Mouse (Mus musculus) liver, adult 2 months (tissue): ENCODE results near the gene Fam83b. TPM values are rescaled to one million over a fixed set of nuclear protein-coding genes. Genes with fewer than 3 reads are reported as not detected.

ENCODE experiments used
- DNase-seq: peaks from one replicate; pipeline ENCODE4 v3.0.0-alpha.2; 2011; ENCODE audit warnings: low read depth, low spot score; ENCODE audit errors: extremely low read depth
- H3K27ac ChIP-seq: fragments of 200-500 bp; replicated peaks from 2 replicates; pipeline ENCODE4 v1.5.1; 2012; ENCODE audit warnings: low read depth, mild to moderate bottlenecking, control low read depth, inconsistent platforms, low read length; ENCODE audit not compliant: insufficient read depth
- H3K27me3 ChIP-seq: fragments of 200-500 bp; 2 replicates; pipeline ENCODE4 v1.6.1; 2012; ENCODE audit warnings: mild to moderate bottlenecking, moderate library complexity, low read length, inconsistent platforms; ENCODE audit not compliant: control insufficient read depth, insufficient read depth
- H3K36me3 ChIP-seq: fragments of 200-500 bp; 2 replicates; pipeline ENCODE4 v1.6.1; 2012; ENCODE audit warnings: low read length, inconsistent platforms; ENCODE audit not compliant: control insufficient read depth, insufficient read depth
- H3K4me1 ChIP-seq: fragments of 200-500 bp; 2 replicates; pipeline ENCODE4 v1.6.1; 2011; ENCODE audit warnings: low read length; ENCODE audit not compliant: control insufficient read depth, insufficient read depth
- H3K4me3 ChIP-seq: fragments of 200-500 bp; 2 replicates; pipeline ENCODE4 v1.5.1; 2011; ENCODE audit warnings: low read depth, mild to moderate bottlenecking, control low read depth, low read length, moderate library complexity; ENCODE audit not compliant: insufficient read depth
- H3K79me2 ChIP-seq: fragments of 200-500 bp; 2 replicates; pipeline ENCODE4 v1.6.1; 2012; ENCODE audit warnings: inconsistent platforms, mild to moderate bottlenecking, low read length, moderate library complexity; ENCODE audit not compliant: control insufficient read depth, insufficient read depth
- H3K9ac ChIP-seq: fragments of 200-500 bp; 2 replicates; pipeline ENCODE4 v1.6.1; 2012; ENCODE audit warnings: low read depth, mild to moderate bottlenecking, control low read depth, inconsistent platforms, low read length
- CTCF ChIP-seq: fragments of 200-500 bp; IDR thresholded peaks from 2 replicates; pipeline ENCODE4 v1.5.1; 2011; ENCODE audit warnings: low read depth, low read length, control low read depth
- POLR2A ChIP-seq: fragments of 200-500 bp; IDR thresholded peaks from 2 replicates; pipeline ENCODE4 v1.6.1; 2011; ENCODE audit warnings: low read length, control low read depth; ENCODE audit not compliant: insufficient read depth; ENCODE audit errors: extremely low read depth
- WGBS: fragments of 180-500 bp; shearing (Covaris S2); methylation state at CpG from one replicate; pipeline ENCODE4 v1.1.7; 2018; 5-methylcytosine and 5-hydroxymethylcytosine counted together
- polyA plus RNA-seq: library from polyadenylated mRNA; depleted of rRNA; stranded (reverse); fragments of >200 nt; gene quantifications from 2 replicates; pipeline ENCODE4 v1.2.3, GENCODE M21; 2012
- total RNA-seq: library from RNA; depleted of rRNA; stranded (reverse); fragments of >200 nt; gene quantifications from 2 replicates; pipeline ENCODE4 v1.2.3, GENCODE M21; 2014

Fam83b gene
- total and polyA plus RNA-seq, 2 experiments: under 0.01 TPM; not detected in 1

- Histone ChIP-seq H3K9ac (no peak overlapping the region), H3K4me1 (no peaks in the 10 kb centered on the region), H3K36me3 (no peaks in the 10 kb centered on the region), H3K4me3 (no peak overlapping the region), H3K79me2 (no peaks in the 10 kb centered on the region), H3K27me3 (no peaks in the 10 kb centered on the region), H3K27ac (no peak overlapping the region)
- TF ChIP-seq CTCF (no peak), POLR2A (no peak)
- WGBS: 61% methylated on average over 7 of the region's 7 CpGs
- no peak for DNase-seq
Observed at GRCm38 (mm10) chr9:76539271-76539670, 27.6 kb downstream of the Fam83b start.

DNA sequence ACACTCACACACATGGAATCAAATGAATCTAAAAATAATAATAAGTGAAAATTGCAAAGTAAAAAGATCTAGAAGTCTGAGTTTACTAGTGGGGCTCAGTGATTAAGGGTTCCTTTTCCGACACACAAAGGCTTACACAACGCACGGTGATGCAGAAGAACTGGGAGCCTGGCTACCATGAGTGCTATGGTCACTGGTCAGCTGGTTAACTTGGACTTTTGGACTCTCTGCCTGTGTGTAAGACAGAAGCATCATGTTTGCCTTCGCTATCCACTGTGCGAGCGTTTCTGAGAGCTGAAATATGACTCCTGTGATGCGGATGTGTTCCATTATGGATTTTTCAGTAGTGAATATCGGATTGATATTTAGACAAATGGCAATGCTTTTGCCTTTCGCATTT lies 30.9 kb downstream of the Fam83b start:
- no peak overlapping the region for H3K9ac ChIP-seq
- H3K4me3 ChIP-seq: no peak overlapping the region
- no peak for DNase-seq
- TF ChIP-seq CTCF: no peak
- no peak for TF ChIP-seq POLR2A
- H3K79me2 ChIP-seq: no peaks in the 10 kb centered on the region
- H3K27me3 ChIP-seq: no peaks in the 10 kb centered on the region
- 50% methylated on average over 9 of the region's 9 CpGs for WGBS
- H3K4me1 ChIP-seq: no peaks in the 10 kb centered on the region
- H3K27ac ChIP-seq: no peak overlapping the region
- H3K36me3 ChIP-seq: no peaks in the 10 kb centered on the region

GRCm38 (mm10) chr9:76532403-76532802 lies 34.5 kb downstream of the Fam83b start:
- 97% methylated on average over 3 of the region's 3 CpGs for WGBS

GRCm38 (mm10) chr9:76531368-76531767 lies 35.5 kb downstream of the Fam83b start:
- H3K27me3 ChIP-seq: no peaks in the 10 kb centered on the region
- H3K4me3 ChIP-seq: no peak overlapping the region
- no peaks in the 10 kb centered on the region; the same call in 1 of the 2 replicates for H3K4me1 ChIP-seq
- no peaks in the 10 kb centered on the region for H3K36me3 ChIP-seq
- no peak overlapping the region for H3K27ac ChIP-seq
- no peak overlapping the region for H3K9ac ChIP-seq
- TF ChIP-seq CTCF (no peak), POLR2A (no peak)
- H3K79me2 ChIP-seq: no peaks in the 10 kb centered on the region
- no peak for DNase-seq
- 89% methylated on average over 4 of the region's 4 CpGs for WGBS

More at GRCm38 (mm10) chr9:76532403-76532802, 34.5 kb downstream of the Fam83b start:
- Histone ChIP-seq H3K4me3 (no peak overlapping the region), H3K27ac (no peak overlapping the region), H3K36me3 (no peaks in the 10 kb centered on the region), H3K9ac (no peak overlapping the region), H3K4me1 (no peaks in the 10 kb centered on the region; the same call in 1 of the 2 replicates), H3K27me3 (no peaks in the 10 kb centered on the region), H3K79me2 (no peaks in the 10 kb centered on the region)
- TF ChIP-seq POLR2A: no peak
- no peak for TF ChIP-seq CTCF
- DNase-seq: no peak

- H3K36me3 ChIP-seq: no peaks in the 10 kb centered on the region
- no peak overlapping the region for H3K4me3 ChIP-seq
- H3K9ac ChIP-seq: no peak overlapping the region
- no peaks in the 10 kb centered on the region for H3K79me2 ChIP-seq
- DNase-seq: no peak
- peaks cover 4% of the 10 kb centered on the region; the same call in 1 of the 2 replicates for H3K4me1 ChIP-seq
- no peak overlapping the region for H3K27ac ChIP-seq
- TF ChIP-seq CTCF: no peak
- no peak for TF ChIP-seq POLR2A
- no peaks in the 10 kb centered on the region for H3K27me3 ChIP-seq
Observed at GRCm38 (mm10) chr9:76525592-76525991, 41.3 kb downstream of the Fam83b start.

DNA sequence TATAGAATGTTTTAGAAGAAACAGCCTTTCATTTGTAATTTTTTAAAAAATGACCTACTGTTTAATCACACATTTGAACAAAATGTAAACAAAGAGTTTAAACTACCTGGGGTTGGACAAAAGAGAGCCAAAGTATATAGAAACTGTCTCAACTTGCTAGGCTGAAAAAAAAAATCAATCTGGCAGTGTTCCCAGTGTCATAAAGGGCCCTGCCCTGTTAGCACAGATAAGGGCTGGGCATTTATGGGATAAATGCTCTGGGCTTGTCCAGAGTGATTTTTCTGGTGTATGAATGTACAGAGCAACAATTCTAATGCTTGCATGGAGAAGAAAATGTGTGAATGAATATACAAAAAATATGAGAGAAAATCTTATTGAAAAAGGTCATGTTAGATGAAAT lies 43.8 kb downstream of the Fam83b start:
- Histone ChIP-seq H3K4me3 (no peak overlapping the region), H3K79me2 (no peaks in the 10 kb centered on the region), H3K27me3 (no peaks in the 10 kb centered on the region), H3K9ac (no peak overlapping the region), H3K4me1 (peaks cover 4% of the 10 kb centered on the region; the same call in 1 of the 2 replicates), H3K36me3 (no peaks in the 10 kb centered on the region), H3K27ac (no peak overlapping the region)
- DNase-seq: peak; percentile 77
- TF ChIP-seq CTCF (no peak), POLR2A (no peak)
